Mouse (Mus musculus): ENCODE measurements around the gene Cxcr3. TPM values are rescaled to one million over a fixed set of nuclear protein-coding genes. Genes with fewer than 3 reads are reported as not detected.
A peak's percentile ranks its signal among the peaks of the same experiment; 100 is the strongest.

Gene Cxcr3
- 0.33 and 0.36 TPM in 2 replicates for polyA plus RNA-seq (2012; rRNA removed)
- 0.15 and 0.62 TPM in 2 replicates for polyA plus RNA-seq (2014; fragmentation: Nextera tagmentation; extraction: Ambion mirVana)

- Histone ChIP-seq H3K27me3 (ENCODE audit: control insufficient read depth, insufficient read depth, low read length) (no peaks in the 10 kb centered on the region; the same call in 1 of the 2 replicates), H3K9ac (ENCODE audit: low read depth, low read length, severe bottlenecking) (no peak within 1 kb of the TSS), H3K4me2 (replicated peaks; ENCODE audit: low read depth, low read length, severe bottlenecking) (no peak within 1 kb of the TSS), H3K9me3 (ENCODE audit: control insufficient read depth, low read length) (no peaks in the 10 kb centered on the region), H3K4me3 (replicated peaks; ENCODE audit: low read length) (no peak within 1 kb of the TSS), H3K27ac (replicated peaks; ENCODE audit: low read depth, low read length) (no peak within 1 kb of the TSS), H3K4me1 (ENCODE audit: control insufficient read depth, insufficient read depth, low read length) (no peaks in the 10 kb centered on the region), H3K36me3 (ENCODE audit: control insufficient read depth, insufficient read depth, low read length) (no peaks in the 10 kb centered on the region)
- ATAC-seq (ENCODE audit: low FRiP score, low read depth) (no peak), DNase-seq (ENCODE audit: low spot score) (no peak)
- WGBS = 77% methylated on average over 11 of the region's 11 CpGs
- TF ChIP-seq POLR2A (IDR thresholded peaks at IDR 0.05; ENCODE audit: borderline replicate concordance, extremely low read depth, insufficient read depth, insufficient read length) = no peak
Measured at GRCm38 (mm10) chrX:101733828-101734319, at the start of gene Cxcr3. Gene Cxcr3, minus strand, starts transcription at chrX:101734269.

- no peaks in the 10 kb centered on the region for H3K36me3 ChIP-seq (ENCODE audit: control insufficient read depth, insufficient read depth, low read length)
- H3K4me1 ChIP-seq (ENCODE audit: control insufficient read depth, insufficient read depth, low read length) = no peaks in the 10 kb centered on the region
- H3K9me3 ChIP-seq (ENCODE audit: control insufficient read depth, low read length) = no peaks in the 10 kb centered on the region
- DNase-seq (ENCODE audit: low spot score) = peak; percentile 15
- H3K27ac ChIP-seq (replicated peaks; ENCODE audit: low read depth, low read length) = no peak overlapping the region
- H3K27me3 ChIP-seq (ENCODE audit: control insufficient read depth, insufficient read depth, low read length) = no peaks in the 10 kb centered on the region
- H3K4me2 ChIP-seq (replicated peaks; ENCODE audit: low read depth, low read length, severe bottlenecking) = no peak overlapping the region
- no peak overlapping the region for H3K9ac ChIP-seq (ENCODE audit: low read depth, low read length, severe bottlenecking)
- H3K4me3 ChIP-seq (replicated peaks; ENCODE audit: low read length) = no peak overlapping the region
- ATAC-seq (ENCODE audit: low FRiP score, low read depth) = no peak
- 38% methylated on average over 5 of the region's 5 CpGs for WGBS
- TF ChIP-seq POLR2A (IDR thresholded peaks at IDR 0.05; ENCODE audit: borderline replicate concordance, extremely low read depth, insufficient read depth, insufficient read length) = no peak
Measured at GRCm38 (mm10) chrX:101772035-101772434, 38.0 kb upstream of the Cxcr3 start.

GRCm38 (mm10) chrX:101770307-101770706, 36.2 kb upstream of the Cxcr3 start:
- H3K4me1 ChIP-seq (ENCODE audit: control insufficient read depth, insufficient read depth, low read length) = no peaks in the 10 kb centered on the region
- H3K4me3 ChIP-seq (replicated peaks; ENCODE audit: low read length) = no peak overlapping the region
- no peaks in the 10 kb centered on the region for H3K9me3 ChIP-seq (ENCODE audit: control insufficient read depth, low read length)
- DNase-seq (ENCODE audit: low spot score) = no peak
- H3K27ac ChIP-seq (replicated peaks; ENCODE audit: low read depth, low read length) = no peak overlapping the region
- no peak overlapping the region for H3K9ac ChIP-seq (ENCODE audit: low read depth, low read length, severe bottlenecking)
- no peaks in the 10 kb centered on the region for H3K27me3 ChIP-seq (ENCODE audit: control insufficient read depth, insufficient read depth, low read length)
- no peak for ATAC-seq (ENCODE audit: low FRiP score, low read depth)
- no peaks in the 10 kb centered on the region for H3K36me3 ChIP-seq (ENCODE audit: control insufficient read depth, insufficient read depth, low read length)
- no peak overlapping the region for H3K4me2 ChIP-seq (replicated peaks; ENCODE audit: low read depth, low read length, severe bottlenecking)
- WGBS = 46% methylated on average over 3 of the region's 3 CpGs
- TF ChIP-seq POLR2A (IDR thresholded peaks at IDR 0.05; ENCODE audit: borderline replicate concordance, extremely low read depth, insufficient read depth, insufficient read length) = no peak

- Histone ChIP-seq H3K4me2 (replicated peaks; ENCODE audit: low read depth, low read length, severe bottlenecking) (no peak overlapping the region), H3K9me3 (ENCODE audit: control insufficient read depth, low read length) (no peaks in the 10 kb centered on the region), H3K9ac (ENCODE audit: low read depth, low read length, severe bottlenecking) (no peak overlapping the region), H3K27ac (replicated peaks; ENCODE audit: low read depth, low read length) (no peak overlapping the region), H3K36me3 (ENCODE audit: control insufficient read depth, insufficient read depth, low read length) (no peaks in the 10 kb centered on the region), H3K4me3 (replicated peaks; ENCODE audit: low read length) (no peak overlapping the region), H3K4me1 (ENCODE audit: control insufficient read depth, insufficient read depth, low read length) (no peaks in the 10 kb centered on the region), H3K27me3 (ENCODE audit: control insufficient read depth, insufficient read depth, low read length) (no peaks in the 10 kb centered on the region)
- DNase-seq (ENCODE audit: low spot score) = no peak
- ATAC-seq (ENCODE audit: low FRiP score, low read depth) = no peak
- TF ChIP-seq POLR2A (IDR thresholded peaks at IDR 0.05; ENCODE audit: borderline replicate concordance, extremely low read depth, insufficient read depth, insufficient read length) = no peak
- 54% methylated on average over 2 of the region's 2 CpGs for WGBS
Measured at GRCm38 (mm10) chrX:101769478-101769877, 35.4 kb upstream of the Cxcr3 start.

GRCm38 (mm10) chrX:101767280-101767679, 33.2 kb upstream of the Cxcr3 start:
- Histone ChIP-seq H3K9me3 (ENCODE audit: control insufficient read depth, low read length) (no peaks in the 10 kb centered on the region), H3K9ac (ENCODE audit: low read depth, low read length, severe bottlenecking) (no peak overlapping the region), H3K4me3 (replicated peaks; ENCODE audit: low read length) (no peak overlapping the region), H3K4me1 (ENCODE audit: control insufficient read depth, insufficient read depth, low read length) (no peaks in the 10 kb centered on the region), H3K27me3 (ENCODE audit: control insufficient read depth, insufficient read depth, low read length) (no peaks in the 10 kb centered on the region), H3K27ac (replicated peaks; ENCODE audit: low read depth, low read length) (no peak overlapping the region), H3K4me2 (replicated peaks; ENCODE audit: low read depth, low read length, severe bottlenecking) (no peak overlapping the region), H3K36me3 (ENCODE audit: control insufficient read depth, insufficient read depth, low read length) (no peaks in the 10 kb centered on the region)
- TF ChIP-seq POLR2A (IDR thresholded peaks at IDR 0.05; ENCODE audit: borderline replicate concordance, extremely low read depth, insufficient read depth, insufficient read length) = no peak
- no peak for ATAC-seq (ENCODE audit: low FRiP score, low read depth)
- DNase-seq (ENCODE audit: low spot score) = no peak
- WGBS = 62% methylated on average over 7 of the region's 7 CpGs

Data from limb, embryonic 14.5 days (tissue).